Mouse (Mus musculus): ENCODE measurements around the gene Pmf1.
A peak's percentile ranks its signal among the peaks of the same experiment; 100 is the strongest.

Gene Pmf1

DNA sequence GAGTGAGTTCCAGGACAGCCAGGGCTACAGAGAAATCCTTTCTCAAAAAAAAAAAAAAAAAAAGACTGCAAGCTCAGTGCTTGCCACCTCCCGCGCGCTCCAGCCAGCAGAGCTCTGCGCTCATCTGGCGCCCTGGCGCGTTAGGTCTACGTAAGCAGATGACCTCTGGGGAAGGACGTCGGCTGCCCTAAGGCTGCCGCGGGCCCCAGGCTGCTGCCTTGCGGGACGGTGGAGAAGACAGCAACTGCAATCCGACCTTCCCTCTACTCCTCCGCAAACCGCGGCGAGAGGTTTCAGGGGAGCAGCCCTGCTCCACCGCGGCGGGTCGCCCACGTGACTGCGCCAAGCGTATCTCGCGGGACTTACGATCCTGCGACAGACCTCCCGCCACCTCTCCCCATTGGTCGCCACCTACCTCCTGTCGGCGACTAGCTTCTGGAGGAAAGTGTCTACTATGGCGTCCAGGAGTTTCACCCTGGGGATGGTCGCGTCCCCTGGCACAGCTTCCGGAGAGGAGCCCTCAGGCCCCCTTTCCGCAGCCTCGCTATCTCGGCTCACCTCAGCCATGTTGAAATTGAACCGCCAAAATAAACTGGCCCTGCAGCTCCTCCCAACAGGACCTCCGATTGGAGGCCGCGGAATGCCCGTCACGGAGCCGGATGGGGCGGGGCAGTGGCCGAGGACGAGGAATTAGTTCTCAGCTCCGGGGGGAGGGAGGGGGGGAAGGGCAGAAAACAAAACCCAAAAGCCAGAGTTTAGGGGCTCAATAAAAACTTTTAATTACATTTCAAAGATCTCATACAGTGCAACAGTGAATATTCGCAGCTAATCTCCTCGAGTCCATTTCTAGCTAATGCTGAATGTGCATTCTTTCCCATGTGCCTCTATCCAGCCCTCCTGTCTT is at the start of gene Pmf1:
Pmf1 (minus strand) TSS at position 591 of the 904 bp plus-strand sequence.
- peak; percentile 92 for DNase-seq

DNA sequence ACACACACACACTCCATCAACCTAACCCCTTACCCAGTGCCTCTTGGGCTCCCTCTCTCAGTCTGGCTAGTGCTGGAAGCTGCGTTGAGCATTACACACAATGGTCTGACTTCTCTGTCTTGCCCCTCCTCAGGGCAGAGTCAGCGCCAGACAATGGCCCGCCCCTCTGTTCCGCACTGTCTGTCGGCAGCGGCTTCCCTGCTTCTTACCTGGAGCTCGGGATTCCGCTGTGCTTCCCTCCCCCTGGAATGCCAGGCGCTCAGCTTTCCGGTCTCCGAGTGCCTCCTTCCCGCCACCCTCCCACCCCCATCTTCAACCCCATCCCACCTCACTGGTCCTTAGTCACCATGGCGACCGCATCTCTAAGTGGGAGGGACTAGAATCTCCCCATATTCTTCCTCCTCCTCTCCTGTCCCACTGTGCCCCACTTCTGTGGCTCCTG is 48.7 kb upstream of the Pmf1 start:
- DNase-seq = peak; percentile 40

DNA sequence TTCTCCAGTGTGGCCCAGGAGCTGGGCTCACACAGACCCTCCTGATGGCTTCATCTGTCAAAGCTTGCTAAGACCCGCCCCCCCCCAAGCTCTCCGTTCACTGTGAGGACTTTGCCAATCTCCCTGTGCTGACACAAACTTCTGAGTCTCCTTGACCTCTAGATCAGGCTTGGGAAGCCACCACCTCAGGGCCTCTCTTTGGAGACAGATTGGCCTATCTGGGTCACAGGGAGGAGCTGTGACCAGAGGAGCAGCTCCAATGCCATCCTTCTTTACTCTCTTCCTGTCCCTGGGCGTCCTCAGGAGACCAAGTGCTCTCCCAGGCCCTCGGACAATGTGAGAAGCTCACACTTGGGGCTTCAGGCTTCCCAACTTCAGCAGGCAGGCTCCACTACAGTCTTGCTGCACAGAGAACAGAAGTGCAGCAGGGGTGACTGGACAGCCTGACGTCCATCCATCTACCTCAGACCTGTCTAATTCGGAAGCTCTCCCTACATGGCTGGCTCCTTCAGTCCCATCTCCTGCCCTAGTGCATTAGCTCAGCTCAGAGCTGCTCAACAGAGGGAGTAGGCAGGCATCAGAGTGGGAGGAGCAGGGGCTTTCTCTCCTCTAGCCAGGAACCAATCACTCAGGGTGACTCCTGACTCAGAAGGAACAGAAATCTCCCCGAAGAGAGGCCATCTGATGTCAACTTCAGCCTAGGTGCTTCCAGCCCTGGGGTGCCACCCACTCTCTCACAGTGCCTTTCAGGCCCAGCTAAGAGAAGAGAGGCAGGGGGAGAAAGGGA is 46.8 kb upstream of the Pmf1 start:
- DNase-seq = no peak

DNA sequence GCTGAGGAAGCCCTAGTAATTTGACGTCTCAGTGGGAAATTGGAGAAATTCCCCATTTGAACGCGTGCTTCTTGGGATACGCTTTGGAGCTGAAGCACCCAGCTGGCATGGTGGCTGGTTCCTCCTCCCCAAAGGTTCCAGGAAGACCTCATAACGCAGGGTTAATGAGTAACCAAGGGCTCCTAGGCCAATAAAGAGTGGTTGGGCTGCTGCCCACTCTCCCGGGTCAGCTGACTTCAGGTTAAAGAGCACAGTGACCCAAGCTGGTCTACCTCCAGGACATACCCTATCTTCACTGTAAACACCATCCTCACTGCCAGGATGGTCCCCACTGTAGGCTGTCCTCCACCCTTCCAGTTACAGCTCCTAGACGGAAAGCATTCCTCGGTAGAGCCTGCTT is 46.2 kb upstream of the Pmf1 start:
- DNase-seq = no peak

DNA sequence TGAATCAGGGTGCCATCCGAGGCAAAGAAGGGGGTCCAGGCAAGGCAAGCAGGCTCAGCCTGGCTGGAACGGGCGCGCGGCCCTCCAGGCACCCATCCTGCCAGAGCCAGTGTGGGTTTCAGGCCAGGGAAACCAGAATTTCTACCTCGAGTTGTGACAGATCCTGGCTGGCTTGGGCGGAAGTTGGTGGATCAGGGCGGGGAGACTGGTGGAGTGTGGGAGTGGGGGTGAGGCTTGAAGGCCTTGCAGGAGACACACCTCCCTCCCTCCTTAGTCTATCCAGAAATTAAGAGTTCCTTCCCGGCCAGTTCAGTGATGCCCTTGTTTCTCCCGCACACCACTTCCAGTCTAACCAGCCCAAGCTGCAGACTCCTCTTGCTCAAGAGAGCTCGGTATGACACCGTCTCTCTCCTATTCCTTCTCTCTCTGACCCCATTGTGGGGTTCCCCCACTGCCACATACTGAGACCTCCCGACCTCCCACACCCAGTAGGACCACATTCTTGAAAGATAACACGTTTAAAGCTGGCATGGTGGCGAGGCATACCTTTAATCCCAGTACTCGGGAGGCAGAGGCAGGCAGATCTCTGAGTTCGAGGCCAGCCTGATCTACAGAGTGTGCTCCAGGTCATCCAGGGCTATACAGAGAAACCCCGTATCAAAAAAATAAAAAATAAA is 45.6 kb upstream of the Pmf1 start:
- no peak for DNase-seq

DNA sequence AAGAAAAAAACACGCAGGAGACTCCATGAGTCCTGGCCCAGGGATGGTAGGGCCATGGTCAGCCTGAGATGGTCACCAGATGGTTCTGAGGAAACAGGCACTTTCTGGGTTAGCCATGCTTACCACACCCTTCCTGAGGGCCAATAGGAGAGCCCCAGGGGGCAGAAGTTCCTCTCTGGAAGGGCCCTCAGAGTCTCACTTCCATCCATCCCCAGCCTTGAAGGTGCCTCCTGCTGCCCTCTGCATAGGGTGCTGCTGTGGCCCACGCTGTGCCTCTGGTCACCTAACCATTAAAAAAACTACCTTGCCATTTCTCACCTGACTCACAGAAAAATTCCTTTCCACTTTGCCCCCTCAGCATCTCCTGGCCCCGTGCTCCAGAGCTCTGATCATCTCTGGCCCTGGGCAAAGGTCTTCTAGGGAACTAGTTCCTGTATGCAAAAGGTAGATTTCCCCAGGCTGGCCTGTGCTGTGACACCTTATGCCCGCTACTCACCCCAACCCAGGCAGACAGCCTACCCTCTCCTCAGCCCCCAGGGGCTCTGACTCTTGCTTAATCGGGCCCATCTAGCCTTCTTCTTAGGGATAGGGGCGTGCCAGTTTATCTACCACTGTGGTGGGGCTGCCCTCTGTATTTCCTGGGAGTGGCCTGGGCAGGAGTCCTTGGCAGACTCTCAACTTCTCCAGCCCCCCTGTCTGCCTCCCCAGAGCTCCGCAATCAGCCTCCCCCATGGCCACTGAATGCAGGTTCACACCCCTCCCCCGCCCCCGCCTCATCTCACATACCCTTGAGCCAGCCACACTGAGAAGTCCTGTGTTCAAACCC is 44.8 kb upstream of the Pmf1 start:
- no peak for DNase-seq

DNA sequence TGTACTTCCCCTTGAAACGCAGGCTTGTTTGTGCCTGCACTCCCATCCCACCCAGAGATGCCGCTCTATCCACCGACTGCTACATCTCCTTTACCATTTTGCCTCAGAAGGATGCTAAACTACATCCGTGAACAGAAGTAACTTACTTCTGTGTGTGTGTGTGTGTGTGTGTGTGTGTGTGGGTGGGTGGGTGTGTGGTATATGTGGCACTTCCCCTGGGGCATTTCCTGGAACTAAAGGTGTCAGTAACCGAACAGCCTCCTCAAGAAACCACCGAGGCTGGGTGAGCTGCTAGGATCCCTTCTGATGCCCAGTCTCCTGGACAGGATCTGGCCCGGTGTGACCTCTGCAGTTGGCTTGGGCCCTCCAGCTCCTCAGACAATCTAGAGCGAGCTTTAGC is 43.9 kb upstream of the Pmf1 start:
- no peak for DNase-seq

DNA sequence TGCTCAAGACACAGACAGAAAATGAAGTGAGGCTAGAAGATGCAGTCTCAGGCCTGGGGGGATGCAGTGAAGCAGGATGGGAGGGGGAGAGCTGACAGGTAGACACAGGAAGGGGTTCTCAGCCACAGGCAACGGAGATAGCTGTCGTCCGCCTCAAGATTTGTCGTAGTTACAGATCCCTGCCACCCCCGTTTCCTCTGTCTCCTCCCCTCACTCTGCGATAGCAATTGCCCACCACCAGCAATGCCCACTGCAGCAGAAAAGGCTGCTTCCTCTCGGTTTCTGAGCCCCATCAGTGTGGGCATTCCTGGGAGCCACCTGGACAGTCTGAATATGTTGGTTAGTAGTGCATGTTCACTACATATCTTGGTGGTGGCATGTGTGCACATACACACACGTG is 43.2 kb upstream of the Pmf1 start:
- no peak for DNase-seq

DNA sequence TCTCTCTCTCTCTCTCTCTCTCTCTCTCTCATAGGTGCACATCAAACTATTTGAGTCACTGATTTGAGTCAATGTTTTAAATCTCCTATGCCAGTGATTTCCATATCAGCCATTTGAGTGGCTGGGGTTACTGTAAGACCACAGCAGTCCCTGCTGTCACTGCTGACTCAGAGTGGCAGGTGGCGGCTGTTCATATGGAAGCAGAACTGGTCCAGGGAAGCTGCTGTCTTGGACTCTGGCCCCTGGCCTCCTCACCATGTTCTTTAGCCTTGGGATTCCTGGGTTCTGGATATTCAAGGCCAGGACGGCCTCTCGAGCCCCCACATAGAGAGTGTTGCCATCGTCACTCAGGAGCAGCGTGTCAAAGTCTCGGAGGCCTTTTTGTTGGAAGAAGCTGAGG is 42.6 kb upstream of the Pmf1 start:
- DNase-seq = no peak

DNA sequence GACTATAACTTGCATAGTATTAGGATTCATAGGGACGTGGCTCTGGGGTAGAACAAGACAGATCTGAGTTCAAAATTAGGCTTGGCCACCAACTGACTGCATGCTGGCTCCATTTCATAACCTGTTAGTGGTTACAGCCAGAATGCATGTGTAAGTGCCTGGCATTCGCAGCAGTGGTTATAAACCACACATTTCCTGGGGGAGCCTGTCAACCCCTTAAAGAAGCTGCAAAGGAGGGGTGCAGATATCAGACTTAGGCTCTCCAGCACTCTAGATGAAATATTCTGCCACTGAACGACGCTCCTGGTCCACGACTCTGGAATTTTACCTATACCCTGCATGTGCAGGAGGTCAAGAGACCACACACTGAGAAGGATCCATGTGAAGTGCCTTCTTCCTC is 42.1 kb upstream of the Pmf1 start:
- DNase-seq = no peak

DNA sequence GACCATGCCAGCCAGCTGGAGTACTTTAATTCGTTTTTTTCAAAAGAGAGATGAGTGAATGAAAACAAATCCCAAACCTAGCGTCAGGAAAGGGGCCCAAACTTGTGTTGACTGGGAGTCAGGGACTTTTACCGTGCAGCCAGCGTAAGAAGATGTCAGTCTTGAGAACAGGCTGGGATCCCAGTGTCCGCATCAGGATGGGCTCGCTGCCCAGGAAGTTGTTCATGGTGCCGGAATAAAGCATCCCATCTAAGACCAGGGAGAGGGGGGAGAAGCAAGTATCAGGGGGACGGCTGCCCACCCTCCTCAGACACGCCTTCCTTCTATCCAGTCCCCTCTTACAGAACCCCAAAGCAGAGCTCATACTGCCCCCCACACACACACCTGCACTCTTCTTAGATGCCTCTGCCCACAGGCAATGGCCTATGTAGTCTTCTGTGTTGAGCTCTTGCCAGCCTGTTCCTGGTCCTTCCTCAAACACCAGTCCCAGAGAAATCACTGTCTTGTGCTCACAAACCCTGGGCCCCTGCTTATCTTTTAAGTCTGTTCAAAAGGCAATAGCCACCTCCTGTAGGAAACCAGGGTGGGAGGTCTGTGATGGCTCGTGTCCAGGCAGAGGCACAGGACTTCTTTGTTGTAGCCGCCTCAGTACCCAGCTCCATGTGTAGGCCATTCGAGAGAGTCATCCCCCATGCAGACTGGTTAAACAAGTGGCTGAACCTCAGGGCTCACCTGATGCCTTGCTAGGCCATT is 40.4 kb upstream of the Pmf1 start:
- DNase-seq = no peak

DNA sequence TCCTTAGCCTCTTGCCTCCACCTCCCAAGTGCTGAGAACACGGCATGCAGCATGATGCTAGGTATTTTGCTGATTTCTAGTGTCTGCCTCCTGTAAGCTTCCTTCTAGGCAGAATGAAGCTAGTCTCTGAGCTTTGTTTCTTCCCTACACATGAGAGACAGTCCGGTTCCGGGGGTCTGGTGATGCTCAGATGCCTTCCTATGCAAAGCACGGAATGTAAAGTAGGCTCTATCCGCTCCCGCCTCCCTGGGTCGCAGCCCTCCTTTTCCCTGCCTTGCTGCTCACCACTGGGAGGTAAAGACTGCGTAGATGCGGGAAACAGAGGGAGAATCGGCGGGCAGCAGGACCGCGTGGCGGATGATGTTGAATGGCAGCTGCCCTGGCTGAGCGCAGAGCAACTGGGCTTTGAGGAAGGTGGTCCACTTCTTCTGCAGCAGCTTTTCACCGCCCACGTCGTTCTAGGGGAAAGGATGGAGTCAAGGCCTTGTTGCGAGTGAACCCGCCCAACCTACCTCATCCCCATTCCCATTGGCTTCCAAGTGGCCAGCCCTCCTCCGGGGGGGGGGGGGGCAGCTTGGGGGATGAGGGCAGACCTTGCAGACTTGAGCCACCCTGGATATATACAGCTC is 39.4 kb upstream of the Pmf1 start:
- DNase-seq = no peak

DNA sequence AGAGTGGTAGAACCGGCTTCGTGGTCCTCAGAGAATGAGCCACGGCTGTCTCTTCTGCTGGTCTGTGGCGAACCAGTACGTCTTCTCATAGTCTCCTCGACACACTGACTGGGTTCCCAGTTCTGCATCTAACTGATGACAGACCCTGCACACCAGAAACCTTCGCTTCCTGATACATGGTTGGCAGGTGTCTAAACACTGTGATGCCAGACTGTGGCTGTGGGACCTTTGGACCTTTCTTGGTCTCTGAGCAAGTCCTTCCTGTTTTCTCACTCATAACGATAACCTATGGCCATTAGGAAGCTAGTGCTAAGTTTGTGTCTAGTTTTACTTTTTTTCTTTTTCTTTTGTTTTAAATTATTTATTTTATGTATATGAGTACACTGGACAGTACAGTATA is 38.3 kb upstream of the Pmf1 start:
- no peak for DNase-seq

DNA sequence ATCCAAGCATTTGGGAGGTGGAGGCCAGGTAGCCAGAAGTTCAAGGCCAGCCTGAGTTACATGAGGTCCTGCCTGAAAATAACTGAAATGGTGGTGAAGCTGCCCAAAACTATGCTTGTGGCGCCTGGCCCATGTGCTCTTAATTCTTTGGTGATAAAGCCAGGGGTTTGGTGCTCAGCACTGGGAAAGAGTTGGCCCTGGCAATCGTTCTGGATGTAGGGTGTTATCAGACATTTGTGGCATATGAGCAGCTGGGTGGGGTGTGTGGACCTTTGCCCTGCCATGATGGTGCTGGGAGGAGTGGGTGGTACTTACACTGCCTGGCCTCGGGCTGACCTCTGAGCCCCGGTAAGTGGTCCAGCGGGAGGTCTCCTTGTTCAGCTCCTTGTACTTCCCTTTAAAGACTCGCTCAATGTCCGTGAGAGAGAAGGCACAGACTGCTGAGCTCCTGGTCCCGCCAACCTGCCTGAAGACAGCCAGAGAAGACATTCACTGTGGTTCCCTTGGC is 37.6 kb upstream of the Pmf1 start:
- no peak for DNase-seq

DNA sequence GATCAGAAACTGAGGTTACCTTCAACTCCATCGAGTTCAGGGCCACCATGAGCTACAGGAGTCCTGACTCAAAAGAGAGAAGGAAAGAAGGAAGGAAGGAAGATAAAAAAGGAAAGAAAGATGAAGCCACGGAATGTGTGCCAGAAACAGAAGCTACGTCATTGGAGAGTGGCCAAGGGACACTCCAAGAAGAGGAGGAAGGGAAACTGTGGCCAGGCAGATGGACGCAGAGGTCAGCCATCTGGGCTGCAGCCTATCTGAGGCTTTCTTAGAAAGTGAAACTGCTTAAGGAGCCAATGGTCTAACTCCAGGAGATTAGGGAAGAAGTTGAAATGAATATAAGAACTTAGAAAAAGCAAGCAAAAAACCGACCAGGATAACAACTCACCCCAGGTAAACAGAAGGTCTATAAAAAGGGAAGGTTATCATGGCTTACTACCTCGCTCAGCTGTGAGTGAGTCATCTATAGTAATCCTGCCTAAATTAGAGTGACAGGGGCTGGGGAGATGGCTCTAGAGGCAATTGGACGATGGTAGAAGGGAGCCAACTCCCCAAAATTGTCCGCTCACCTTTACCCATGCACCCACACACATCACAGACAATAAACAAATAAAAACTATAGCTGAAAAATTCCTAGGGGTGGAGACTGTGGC is 36.5 kb upstream of the Pmf1 start:
- no peak for DNase-seq

DNA sequence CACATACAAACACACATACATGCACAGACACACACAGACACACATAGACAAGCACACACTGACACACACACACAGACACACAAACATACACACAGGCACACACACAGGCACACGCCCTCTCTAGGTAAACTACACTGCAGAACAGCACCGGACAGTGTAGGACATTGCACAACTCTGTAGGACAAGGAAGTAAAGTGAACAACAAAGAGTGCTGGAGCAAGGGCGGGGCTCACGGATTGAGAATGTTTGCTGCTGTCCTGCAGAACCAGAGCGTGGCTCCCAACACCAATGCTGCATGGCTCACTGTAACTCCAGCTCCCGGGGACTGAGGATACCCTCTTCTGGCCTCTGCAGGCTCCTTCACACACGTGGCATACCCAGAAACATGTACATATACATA is 32.8 kb upstream of the Pmf1 start:
- no peak for DNase-seq

DNA sequence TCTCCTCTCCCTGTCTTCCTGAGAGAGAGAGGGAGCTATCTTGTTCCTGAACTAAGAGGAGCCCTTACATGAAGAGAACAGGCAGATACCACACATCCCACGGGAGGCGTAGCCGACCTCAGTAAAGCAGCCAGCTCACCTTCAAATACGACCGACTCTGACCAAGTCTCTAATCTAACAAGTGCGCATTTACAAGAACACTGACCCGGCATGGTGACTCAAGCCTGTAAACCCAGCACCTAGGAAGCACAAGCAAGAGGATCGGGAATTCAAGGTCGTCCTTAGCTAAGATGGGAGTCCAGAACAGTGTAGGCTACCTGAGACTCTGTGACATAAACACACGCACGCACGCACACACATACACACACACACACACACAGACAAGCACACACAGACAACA is 32.4 kb upstream of the Pmf1 start:
- no peak for DNase-seq

DNA sequence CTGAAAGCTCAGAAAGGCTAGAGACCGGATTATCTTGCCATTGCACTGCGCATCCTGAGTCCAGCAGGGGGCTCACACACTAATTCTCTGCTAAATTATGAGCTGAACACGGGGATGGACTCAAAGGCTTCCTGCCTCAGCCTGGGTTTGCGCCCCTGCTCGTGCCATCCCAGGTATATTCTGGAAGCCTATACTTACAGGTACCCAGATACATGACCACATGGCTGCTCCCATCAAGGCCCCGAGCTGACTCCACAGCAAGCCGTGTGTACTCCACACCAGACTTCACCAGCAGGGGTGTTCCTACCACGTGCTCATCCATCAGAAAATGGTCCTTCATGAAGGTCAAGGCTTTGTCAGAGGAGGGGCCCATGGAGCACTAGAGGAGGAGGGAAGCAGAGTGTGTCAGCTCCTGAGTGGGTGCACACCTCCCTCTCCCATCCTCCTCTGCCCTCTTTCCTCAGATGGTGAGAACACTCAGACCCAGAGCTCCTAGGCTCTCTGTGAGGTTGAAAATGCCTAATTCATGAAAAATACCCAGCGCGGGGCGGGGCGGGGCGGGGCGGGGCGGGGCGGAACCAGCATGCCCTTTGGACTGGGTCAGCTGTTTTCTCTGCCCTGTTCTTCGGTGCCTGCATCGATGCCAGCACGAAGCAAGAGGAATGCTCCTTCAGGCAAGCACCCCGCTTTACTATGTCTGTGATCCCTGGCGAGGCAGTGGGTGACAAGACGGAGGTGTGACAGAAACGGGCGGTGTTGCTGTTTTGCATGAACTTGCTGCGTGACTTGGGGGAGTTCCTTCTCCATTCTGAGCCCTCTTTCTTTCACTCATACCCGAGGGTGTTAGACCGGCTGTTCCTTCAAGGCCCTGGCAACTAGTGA is 30.6 kb upstream of the Pmf1 start:
- no peak for DNase-seq

DNA sequence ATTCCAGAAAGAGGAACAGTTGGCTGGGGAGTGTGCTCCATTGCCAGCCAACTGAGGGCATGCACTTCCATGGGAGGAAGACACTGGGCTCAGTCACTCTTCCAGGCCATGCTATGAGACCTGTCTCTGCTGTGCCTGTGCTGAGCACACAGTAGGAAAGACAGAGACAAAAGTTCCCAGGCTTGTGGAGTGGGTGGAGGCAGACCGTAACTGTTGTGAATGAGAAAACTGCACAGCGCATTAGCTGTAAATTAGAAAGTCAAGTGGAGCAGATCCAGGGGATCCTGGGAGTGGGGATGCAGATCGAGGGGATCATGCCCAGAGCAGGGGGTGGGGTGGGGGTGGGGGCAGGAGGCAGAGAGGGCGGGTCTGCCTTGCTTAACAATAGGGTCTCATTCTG is 29.5 kb upstream of the Pmf1 start:
- no peak for DNase-seq

DNA sequence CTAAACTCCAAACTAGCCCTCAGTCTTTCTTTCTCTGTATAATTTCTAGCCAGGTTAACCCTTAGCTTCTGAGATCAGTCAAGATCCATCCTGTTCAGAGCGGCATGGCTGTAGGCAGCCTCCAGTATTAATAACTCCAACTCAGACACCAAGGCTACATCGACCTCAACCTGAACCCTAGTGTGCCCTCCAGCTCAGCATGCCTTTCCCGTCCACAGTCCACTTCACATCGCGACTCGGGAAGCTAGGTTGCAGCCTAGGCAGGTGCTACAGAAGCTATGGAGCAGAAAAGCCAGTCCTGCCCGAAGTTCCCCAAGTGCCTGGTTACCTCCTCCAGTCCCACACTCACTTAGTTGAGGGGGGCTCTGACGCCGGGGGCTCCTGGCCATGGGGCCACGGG is 27.3 kb upstream of the Pmf1 start:
- no peak for DNase-seq

Measured in right cerebral cortex, postnatal 25 days (tissue).